Mouse (Mus musculus): ENCODE measurements around the gene BC035044.
"Not testable (repeated sequence)": the region's sequence is repeated elsewhere in the genome, so short reads cannot be mapped to it uniquely, and the experiment has no call there.

Gene BC035044

DNA sequence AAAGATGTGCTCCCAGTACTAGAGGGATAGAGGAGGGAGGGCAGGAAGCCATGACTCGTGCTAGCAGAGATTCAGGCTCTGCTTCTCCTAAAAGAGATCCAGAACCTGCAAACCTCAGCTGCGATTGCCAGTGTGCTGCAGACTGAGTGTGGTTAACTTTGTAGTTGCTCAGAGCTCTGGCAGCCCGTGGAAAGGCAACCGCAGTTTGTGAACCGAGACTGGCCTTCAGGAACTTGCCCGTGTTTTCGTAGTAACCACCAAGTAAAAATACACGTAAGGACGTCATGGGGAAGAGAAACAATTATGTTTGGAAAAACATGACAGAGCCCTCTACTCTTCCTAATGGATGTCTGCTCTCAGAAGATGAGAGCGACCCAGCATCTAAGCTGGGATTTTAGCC, 57.9 kb downstream of the BC035044 start:
- DNase-seq (ENCODE audit: low read depth), result no peak

DNA sequence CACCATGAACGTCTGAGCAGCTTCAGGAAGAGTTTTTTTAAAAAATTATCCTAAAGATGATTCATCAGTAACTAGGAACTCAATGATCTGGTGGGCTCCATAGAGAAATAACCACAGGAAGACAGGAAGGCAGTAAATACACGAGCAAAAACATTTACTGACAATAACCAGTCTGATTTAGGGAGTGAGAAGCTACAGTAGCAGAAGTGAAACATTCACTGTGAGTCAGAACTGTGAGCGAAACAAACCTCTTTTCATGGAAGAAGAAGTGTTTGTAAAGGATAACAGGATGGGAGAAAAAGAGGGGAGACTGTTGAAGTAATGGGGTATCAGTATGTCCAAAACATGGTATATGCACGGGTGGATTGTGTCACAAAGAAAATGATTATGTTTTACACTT, 61.1 kb downstream of the BC035044 start:
- DNase-seq (ENCODE audit: low read depth), result no peak

DNA sequence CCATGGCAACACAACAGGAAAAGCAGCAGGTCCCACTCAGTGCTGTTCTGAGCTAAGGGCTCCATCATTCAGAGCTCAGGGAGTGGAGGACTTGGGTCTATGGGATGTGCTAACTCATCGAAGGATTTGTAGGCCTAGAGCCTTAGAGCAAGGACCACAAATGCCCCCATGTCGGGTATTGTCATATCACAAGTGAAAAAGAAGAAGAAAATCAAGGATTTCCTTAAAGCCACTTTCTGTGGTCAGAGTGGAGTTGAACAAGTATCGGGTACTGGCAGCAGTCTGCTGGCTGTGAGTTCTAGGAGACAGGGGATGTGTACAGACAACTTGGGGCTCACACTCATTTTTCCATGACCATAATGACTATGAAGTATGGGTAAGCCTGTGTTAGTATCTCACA, 64.1 kb downstream of the BC035044 start:
- no peak for DNase-seq (ENCODE audit: low read depth)

DNA sequence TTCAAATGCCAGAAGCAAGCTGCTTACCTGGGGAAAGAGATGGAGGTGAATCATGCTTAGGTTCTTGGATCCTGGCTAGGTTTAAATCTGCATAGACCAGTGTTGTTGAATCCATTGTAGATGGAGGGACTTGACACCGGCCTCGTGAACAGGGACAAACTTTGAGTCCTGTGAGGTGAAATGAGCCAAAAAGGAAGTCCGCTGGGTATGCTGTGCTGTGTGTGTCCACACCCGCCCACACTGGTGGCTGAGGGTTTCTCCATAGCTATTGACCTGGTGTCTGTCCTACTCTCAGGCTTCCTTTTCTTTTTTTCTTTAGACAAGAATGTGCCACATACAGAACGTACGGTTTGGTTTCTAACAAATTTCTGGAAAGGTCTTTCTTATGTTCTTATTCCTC, 64.8 kb downstream of the BC035044 start, which contains the start of the genes Gm44511 and Klrb1b:
Gm44511 (minus strand) TSS at position 184 of the 400 bp plus-strand sequence.
Klrb1b (minus strand) TSS at position 200 of the 400 bp plus-strand sequence.
- no peak for DNase-seq (ENCODE audit: low read depth)

DNA sequence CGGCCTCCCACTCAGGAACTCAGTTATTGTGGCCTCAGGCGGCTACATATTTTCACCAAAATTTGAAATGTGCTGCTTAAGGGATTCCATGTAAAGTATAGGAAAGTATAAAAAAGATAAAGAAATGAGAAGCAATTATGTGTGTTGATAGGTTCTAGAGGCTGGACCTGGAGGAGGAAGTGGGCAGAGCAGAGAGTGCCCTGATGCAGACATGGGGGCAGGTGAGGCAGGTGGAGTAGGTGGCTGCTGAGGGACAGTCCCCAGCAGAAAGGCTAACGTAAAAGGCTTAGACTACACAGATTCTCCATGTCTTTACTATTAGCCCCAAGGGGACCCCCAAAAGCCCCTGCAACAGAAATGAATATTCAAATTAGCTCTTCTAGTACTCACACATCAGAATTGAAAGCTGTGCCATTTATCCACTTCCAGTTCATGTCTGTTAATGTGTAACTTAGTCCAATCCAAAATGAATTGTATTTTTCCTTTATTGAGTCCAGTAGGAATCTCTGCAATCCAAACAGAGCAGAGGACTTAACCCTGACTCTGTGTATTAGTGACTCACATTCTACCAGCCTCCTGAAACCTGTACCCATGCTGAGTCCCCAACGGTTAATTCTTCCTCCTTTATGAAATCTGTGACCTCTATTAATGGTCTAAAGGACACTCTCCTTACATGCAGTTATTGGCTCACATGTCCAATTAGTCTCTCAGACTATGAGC, 72.7 kb downstream of the BC035044 start:
- no peak for DNase-seq (ENCODE audit: low read depth)

DNA sequence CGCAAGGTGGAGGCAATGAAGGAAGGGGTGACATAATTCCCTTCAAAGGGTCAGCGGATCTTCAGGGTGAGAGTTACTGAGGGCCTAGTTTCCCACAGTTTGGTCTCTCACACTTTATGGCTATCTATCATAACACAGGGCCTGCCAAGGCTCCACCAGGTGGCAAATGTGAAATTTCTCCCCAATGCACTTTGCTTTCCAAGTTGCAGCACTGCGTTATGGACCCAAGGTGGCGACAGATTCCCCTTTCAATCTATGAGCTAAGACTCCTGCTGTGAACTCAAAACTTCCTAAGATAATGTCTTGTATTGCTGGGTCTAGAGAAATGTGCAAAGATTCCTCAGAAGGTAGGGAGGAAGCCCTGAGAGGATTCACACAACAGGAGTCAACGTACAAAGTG, 82.4 kb downstream of the BC035044 start:
- no peak for DNase-seq (ENCODE audit: low read depth)

DNA sequence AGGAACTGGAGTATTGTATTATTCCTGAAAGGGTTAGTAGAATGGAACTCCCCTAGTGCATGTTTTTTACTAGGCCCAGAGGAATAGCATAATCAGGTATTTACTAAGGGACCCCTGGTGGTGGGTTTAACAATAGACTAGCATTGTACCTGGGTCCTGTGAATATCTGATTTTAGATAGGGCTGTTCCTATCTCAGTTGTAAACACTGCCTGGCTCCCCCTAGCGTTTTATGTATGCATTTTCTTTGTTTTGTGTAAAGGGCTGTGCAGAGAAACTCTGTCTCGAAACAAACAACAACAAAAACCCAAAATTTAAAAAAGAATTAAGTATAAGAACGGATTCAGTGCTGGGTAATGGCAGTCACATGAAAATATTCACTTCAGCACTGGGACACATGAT, 83.9 kb downstream of the BC035044 start:
- no peak for DNase-seq (ENCODE audit: low read depth)

DNA sequence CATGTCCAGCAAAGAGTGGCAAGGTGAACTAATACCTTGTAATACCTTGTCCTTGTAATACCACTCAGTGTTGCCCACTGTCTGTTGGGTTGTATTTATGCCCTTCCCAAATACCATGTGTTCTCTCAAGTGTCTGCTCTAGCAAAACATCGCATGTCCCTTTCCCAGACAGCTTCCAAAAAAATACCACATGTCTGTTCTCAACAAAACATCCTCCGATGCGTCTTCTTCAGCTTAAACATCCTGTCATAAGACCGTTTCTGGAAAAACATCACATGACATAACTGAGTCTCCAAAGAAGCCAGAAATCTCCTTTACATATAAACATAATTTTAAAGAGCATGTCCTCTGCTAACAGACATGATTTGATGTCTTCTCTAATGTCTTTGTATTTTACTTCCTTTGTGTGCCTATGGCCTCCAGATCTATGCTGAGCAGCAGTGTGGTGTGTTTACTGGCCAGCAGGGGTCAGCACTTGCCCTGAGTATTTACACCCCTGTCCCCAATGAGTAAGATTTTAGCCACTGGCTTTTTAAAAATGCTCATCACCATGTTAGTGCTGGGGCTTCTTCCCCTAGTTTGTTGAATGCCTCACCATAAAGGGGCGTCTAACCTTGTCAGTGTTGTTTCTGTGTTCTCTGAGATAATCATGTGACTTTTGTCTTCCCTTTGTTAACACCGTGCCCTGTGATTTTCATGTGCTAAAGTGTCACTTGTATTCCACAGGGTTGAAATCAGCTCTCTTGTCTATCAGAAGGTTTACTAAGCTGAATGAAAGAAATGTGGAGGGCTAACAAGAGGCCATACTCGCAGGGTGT, 85.9 kb downstream of the BC035044 start:
- DNase-seq (ENCODE audit: low read depth), result not testable (repeated sequence)

DNA sequence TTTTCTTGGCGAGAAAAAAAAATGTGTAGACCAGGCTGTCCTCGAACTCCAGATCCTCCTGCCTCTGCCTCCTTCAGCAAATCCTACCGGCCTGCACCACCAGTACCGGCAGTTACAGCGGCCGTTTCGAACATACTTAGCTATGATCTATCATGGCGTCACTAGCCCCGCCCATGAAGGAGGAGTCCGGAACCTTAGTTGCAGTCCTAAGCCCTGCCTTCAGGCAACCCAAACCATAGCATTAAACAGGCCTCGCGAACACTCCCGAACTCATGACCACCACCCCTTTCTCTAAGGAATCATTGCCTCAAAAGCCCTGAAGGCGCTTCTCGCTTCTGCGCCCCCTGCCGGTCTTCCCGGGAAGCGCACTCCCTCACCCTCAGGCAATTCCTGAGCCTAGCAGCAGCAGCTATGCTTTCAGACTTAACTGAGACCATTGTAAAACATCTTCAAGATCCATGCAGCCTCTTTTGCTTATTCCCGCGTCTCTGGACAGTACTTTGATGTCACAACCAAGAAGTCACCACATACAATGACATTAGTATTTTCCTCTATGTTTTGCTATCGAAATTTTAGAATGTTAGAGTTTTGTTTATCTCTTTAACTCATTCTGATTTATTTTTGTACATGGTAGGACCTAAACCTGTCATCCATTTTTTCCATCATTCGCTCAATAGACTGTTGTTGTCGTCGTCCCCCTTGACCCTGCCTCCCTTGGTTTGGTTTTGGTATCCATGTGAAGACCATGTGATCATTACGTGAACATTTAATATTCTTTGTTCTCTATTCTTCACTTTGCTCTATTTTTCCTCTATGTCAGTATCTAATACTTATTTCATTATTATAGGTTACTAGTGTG, 87.7 kb downstream of the BC035044 start:
- DNase-seq (ENCODE audit: low read depth), result peak; percentile 97

DNA sequence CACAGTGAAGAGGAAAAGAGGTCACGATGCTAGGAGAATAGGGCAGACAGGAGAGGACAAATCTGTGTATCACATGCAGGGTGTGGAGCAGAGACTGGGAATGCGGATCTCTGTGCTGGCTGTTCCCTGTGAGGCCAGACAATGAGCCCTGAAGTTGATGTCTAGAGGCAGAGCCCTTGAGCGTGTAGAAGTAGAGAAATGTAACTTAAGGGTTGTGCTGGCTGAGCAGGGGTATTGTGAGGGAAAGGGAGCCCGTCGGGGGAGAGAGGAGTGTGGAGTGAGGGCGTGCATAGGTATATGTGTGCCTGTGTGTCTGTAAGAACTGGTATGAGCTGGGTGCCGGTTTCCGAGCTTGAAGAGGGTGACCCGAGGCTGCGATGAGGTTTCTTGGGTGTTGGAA, 88.4 kb downstream of the BC035044 start:
- no peak for DNase-seq (ENCODE audit: low read depth)

DNA sequence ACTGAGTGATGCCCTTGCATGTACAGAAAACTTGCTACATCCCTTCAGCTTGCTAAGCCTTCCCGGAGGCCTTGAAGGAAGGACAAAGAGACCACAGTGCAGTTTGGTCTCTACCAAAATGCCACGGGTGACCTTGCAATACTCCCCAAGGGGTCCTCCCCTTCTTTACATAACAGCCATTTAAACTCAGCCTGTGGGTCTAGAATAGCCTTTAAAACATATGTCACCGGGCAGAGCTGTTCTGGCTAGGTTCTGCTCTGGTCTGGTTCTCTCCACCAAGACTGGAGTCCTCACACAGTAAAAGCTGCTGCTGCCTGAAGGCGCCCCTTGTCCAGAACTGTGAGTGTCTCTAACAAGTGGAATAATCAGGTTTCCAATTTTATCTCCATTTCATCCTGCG, 90.2 kb downstream of the BC035044 start:
- not testable (repeated sequence) for DNase-seq (ENCODE audit: low read depth)

DNA sequence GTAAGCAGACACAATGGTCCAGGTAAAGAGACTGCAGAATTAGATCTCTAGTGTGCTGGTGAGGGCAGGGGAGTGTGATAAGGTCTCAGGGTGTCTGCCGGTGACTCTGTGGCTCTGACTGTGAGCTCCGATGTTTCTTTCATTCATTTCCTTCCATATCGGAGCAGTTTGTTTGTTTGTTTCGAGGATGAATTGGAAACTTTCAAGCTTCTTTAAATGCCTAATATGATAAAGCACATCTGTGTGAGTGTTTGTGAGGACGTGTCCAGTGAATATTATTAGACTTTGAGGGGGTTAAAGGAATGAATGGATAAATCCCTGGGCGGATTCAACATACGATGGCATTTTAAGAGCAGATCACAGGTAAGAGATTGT, 91.0 kb downstream of the BC035044 start:
- no peak for DNase-seq (ENCODE audit: low read depth)

DNA sequence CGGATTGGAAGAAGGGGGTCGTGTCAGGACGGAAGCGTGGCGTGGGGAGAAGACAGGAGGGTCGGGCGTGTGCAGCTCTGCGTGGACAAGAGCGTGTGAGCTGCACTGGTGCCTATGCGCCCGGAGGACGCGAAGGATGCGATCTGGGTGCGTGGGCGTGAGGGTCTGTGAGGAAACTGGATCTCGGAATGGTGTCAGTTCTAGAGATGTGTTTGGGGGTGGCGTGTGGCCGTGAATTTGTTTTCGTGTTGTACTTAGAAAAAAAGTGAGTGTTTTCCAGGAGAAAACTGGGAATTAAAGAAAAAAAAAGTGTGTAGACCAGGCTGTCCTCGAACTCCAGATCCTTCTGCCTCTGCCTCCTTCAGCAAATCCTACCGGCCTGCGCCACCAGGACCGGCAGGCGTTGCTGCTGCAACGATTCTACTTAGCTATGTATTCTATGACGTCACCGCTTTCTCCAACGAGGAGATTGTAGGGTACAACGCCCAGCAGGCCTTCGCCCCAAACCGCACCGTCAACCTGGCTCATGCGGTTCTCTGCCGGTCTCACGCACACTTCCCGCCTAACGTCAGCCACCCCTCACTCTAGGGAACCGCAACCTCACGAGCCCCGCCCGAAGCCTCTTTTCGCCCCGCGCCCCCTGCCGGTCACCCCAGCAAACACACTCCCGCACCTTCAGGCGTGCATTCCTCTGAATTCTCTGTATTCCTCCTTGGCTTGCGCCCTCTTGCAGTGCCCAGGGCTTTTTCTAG, 91.6 kb downstream of the BC035044 start:
- not testable (repeated sequence) for DNase-seq (ENCODE audit: low read depth)
